Mouse (Mus musculus): ENCODE results near the gene Sf3b3.

The Sf3b3 gene

DNA sequence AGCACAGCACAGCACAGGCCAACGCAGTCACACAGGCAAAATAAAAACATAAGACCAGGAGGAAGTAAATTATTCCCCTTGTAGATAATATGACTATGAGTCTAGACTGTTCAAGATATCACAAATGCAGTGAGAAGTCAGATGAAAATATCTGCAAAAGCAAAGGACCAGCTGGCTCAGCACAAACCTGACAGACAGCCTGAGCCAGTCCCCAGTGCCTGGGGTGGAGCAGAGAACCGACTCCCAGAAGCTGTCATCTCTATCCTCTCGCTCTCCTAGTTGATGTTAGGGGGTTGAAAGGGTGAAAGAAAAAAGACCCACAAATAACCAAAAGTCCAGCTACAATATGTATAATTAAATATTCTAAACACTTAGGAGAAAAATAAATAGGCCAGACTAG, 70.9 kb downstream of the Sf3b3 start:
- DNase-seq (ENCODE audit: low spot score): no peak

DNA sequence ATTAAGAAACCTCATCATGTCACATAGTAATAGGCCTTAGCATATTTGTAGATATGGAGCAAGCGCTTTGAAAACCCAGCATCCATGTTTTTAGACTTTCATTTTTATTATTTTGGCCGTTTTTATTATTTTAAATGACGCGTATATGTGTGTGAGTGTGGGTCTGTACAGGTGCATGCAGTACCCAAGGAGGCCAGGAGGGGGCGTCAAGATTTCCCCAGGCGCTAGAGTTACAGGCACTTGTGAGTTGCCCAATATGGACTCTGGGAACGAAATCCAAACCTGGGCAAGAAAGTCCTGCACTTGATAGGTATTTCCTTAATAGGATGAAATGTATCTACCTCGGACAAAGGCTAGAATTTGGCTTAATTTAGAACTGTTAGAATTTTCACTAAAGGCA, 71.3 kb downstream of the Sf3b3 start:
- DNase-seq (ENCODE audit: low spot score): no peak

DNA sequence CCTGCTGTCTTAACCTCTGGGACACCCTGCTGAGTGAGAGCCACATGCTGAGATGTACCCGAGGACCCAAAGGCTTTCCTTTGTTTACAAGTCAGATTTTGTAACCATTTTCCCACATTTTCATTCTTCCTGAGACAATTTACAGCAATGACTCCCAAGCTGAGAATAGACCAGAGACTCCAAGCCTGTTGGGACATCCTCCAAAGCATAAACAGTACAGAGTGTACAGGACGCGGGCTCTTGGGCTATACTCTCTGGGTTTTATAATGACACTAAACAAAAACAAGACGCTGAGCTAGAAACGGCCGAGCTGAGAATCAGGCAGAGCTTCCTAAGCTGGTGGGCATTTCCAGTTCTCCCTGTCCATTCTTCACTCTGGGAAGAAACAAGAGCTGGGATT, 71.9 kb downstream of the Sf3b3 start:
- no peak for DNase-seq (ENCODE audit: low spot score)

DNA sequence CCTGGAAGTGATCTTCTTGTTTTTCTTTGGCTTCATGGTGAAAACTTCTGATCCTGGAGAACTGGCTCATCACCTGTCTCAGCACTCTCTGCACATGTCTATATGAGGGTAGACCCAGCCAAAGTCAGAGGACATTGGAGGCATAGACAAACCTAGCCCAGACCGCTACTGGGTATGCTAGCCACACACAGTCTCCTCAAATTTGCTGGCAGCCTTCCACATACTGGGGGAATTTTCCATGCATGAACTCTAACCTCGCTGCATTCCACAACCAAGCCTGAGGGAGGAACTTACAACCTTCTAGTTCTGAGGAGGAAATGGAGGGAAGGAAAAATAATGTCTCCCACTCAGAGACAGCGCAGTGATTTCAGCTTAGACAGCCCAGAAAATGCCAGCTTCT, 72.5 kb downstream of the Sf3b3 start:
- DNase-seq (ENCODE audit: low spot score): no peak

DNA sequence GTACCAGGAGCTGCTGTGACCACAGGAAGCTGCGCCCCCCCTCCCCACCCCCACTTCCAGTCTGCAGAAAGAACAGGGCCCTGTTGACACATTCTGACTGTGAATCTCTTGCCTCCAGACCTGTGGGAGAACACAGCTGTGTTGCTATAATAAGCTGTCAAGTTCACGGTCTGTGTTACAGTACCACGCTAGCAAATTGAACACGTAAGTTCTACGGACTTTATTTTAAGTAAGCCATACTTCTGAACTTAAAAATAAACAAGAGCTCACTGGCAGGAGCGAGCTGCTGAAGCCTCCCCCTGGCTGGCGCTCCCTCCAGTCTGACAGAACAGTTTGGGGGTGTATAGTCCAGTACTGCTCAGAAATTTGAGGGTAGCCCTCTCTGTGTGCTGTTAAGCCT, 74.1 kb downstream of the Sf3b3 start:
- DNase-seq (ENCODE audit: low spot score): no peak

GRCm38 (mm10) chr8:110767261-110767660, 79.3 kb downstream of the Sf3b3 start:
- no peak for DNase-seq (ENCODE audit: low spot score)

- no peak for DNase-seq (ENCODE audit: low spot score)
Measured at GRCm38 (mm10) chr8:110764671-110765070, 81.9 kb downstream of the Sf3b3 start.

GRCm38 (mm10) chr8:110761988-110762387, 84.6 kb downstream of the Sf3b3 start:
- DNase-seq (ENCODE audit: low spot score): no peak

- no peak for DNase-seq (ENCODE audit: low spot score)
Measured at GRCm38 (mm10) chr8:110761185-110761584, 85.4 kb downstream of the Sf3b3 start.

GRCm38 (mm10) chr8:110760280-110760940, 86.2 kb downstream of the Sf3b3 start:
- DNase-seq (ENCODE audit: low spot score): no peak
